Mouse (Mus musculus) CH12.LX (cell line): ENCODE measurements around the gene Xntrpc. TPM values are rescaled to one million over a fixed set of nuclear protein-coding genes. Genes with fewer than 3 reads are reported as not detected.

Experiments used
- DNase-seq: peaks from one replicate; pipeline ENCODE4 v3.0.0-alpha.2; 2013; ENCODE audit errors: extremely low read depth
- H3K27ac ChIP-seq: 2 replicates; pipeline ENCODE4 v1.5.1; 2012; ENCODE audit warnings: low read depth, mild to moderate bottlenecking, control low read depth, moderate library complexity; ENCODE audit not compliant: insufficient read depth
- H3K27me3 ChIP-seq: replicated peaks from 2 replicates; pipeline ENCODE3; 2012; ENCODE audit warnings: inconsistent platforms
- H3K36me3 ChIP-seq, 2 experiments: replicated peaks in 1 of 2; 2 replicates each; pipeline versions ENCODE3 to v1.6.1; 2012; ENCODE audit warnings: inconsistent platforms in 1 of 2, low read length in 1 of 2, mild to moderate bottlenecking in 1 of 2, mixed read lengths in 1 of 2, moderate library complexity in 1 of 2; ENCODE audit not compliant: control insufficient read depth in 1 of 2, insufficient read depth in 1 of 2
- H3K4me1 ChIP-seq, 2 experiments: 2 replicates each; pipeline ENCODE4 v1.6.1; 2012; ENCODE audit warnings: inconsistent platforms in 1 of 2, moderate library complexity in 1 of 2; ENCODE audit not compliant: insufficient read depth in 2 of 2, control insufficient read depth in 1 of 2
- H3K4me2 ChIP-seq: 2 replicates; pipeline ENCODE4 v1.6.1; 2012; ENCODE audit warnings: low read depth, mild to moderate bottlenecking, control low read depth; ENCODE audit not compliant: poor library complexity, insufficient read depth, severe bottlenecking
- H3K4me3 ChIP-seq, 3 experiments: fragments of 150-350 bp in 1 of 3; sonication (generic) in 1 of 3; replicated peaks in 1 of 3; 2 replicates each; pipeline versions ENCODE3 to v1.5.1; 2011 to 2012; ENCODE audit warnings: low read depth in 2 of 3, low read length in 2 of 3, mild to moderate bottlenecking in 2 of 3, moderate library complexity in 2 of 3, control low read depth in 1 of 3, improper control_type of control experiment in 1 of 3, inconsistent platforms in 1 of 3, mixed read lengths in 1 of 3; ENCODE audit not compliant: poor library complexity in 1 of 3
- H3K79me2 ChIP-seq: replicated peaks from 2 replicates; pipeline ENCODE4 v1.6.1; 2012; ENCODE audit warnings: mild to moderate bottlenecking, moderate library complexity; ENCODE audit not compliant: control insufficient read depth, poor library complexity, insufficient read depth, severe bottlenecking; ENCODE audit errors: extremely low read depth
- H3K9ac ChIP-seq: 2 replicates; pipeline ENCODE4 v1.6.1; 2012; ENCODE audit warnings: low read depth, mild to moderate bottlenecking, control low read depth, moderate library complexity; ENCODE audit not compliant: insufficient read depth
- H3K9me3 ChIP-seq: replicated peaks from 2 replicates; pipeline ENCODE3; 2012; ENCODE audit warnings: low read length, inconsistent platforms, mixed read lengths
- BHLHE40 ChIP-seq: IDR thresholded peaks from 2 replicates; pipeline ENCODE4 v1.6.1; 2011; ENCODE audit warnings: mild to moderate bottlenecking, low read depth, low read length, improper control_type of control experiment
- CHD1 ChIP-seq: IDR thresholded peaks from 2 replicates; pipeline ENCODE4 v1.6.1; 2012; ENCODE audit warnings: low read depth, low read length, improper control_type of control experiment, inconsistent platforms
- CTCF ChIP-seq, 2 experiments: IDR thresholded peaks in 1 of 2; conservative IDR thresholded peaks in 1 of 2; 2 replicates each; pipeline ENCODE4 v1.5.1; 2011 to 2012; ENCODE audit warnings: low read depth in 2 of 2, low read length in 2 of 2, improper control_type of control experiment in 1 of 2, inconsistent platforms in 1 of 2, mild to moderate bottlenecking in 1 of 2, moderate library complexity in 1 of 2
- ELF1 ChIP-seq: IDR thresholded peaks from 2 replicates; pipeline ENCODE4 v1.6.1; 2014; ENCODE audit warnings: low read depth, mild to moderate bottlenecking, inconsistent platforms, low read length, improper control_type of control experiment
- EP300 ChIP-seq: IDR thresholded peaks from 2 replicates; pipeline ENCODE4 v1.6.1; 2011; ENCODE audit warnings: low read length, improper control_type of control experiment
- ETS1 ChIP-seq: conservative IDR thresholded peaks from 2 replicates; pipeline ENCODE4 v1.6.1; 2012; ENCODE audit warnings: low read depth, mild to moderate bottlenecking, inconsistent platforms, low read length, improper control_type of control experiment, moderate library complexity
- GABPA ChIP-seq: IDR thresholded peaks from 2 replicates; pipeline ENCODE4 v1.6.1; 2012; ENCODE audit warnings: low read depth, low read length, improper control_type of control experiment, inconsistent platforms; ENCODE audit not compliant: insufficient replicate concordance
- IRF4 ChIP-seq: IDR thresholded peaks from 2 replicates; pipeline ENCODE4 v1.6.1; 2014; ENCODE audit warnings: low read depth, mild to moderate bottlenecking, inconsistent platforms, low read length, improper control_type of control experiment
- JUN ChIP-seq: IDR thresholded peaks from 2 replicates; pipeline ENCODE4 v1.6.1; 2011; ENCODE audit warnings: low read depth, mild to moderate bottlenecking, low read length, improper control_type of control experiment, moderate library complexity; ENCODE audit not compliant: insufficient read depth
- MAFK ChIP-seq: IDR thresholded peaks from 2 replicates; pipeline ENCODE4 v1.6.1; 2011; ENCODE audit warnings: low read length, improper control_type of control experiment; ENCODE audit not compliant: insufficient replicate concordance
- MAX ChIP-seq: IDR thresholded peaks from 2 replicates; pipeline ENCODE4 v1.6.1; 2011; ENCODE audit warnings: low read length, improper control_type of control experiment
- MXI1 ChIP-seq: IDR thresholded peaks from 2 replicates; pipeline ENCODE4 v1.6.1; 2011; ENCODE audit warnings: mild to moderate bottlenecking, low read depth, low read length, improper control_type of control experiment
- NRF1 ChIP-seq: IDR thresholded peaks from 2 replicates; pipeline ENCODE4 v1.6.1; 2014; ENCODE audit warnings: low read depth, mild to moderate bottlenecking, inconsistent platforms, low read length, improper control_type of control experiment, moderate library complexity
- PAX5 ChIP-seq: IDR thresholded peaks from 2 replicates; pipeline ENCODE4 v1.6.1; 2012; ENCODE audit warnings: low read length, inconsistent platforms, mixed read lengths
- POLR2A ChIP-seq: IDR thresholded peaks from 2 replicates; pipeline ENCODE4 v1.6.1; 2011; ENCODE audit warnings: low read depth, mild to moderate bottlenecking, improper control_type of control experiment, low read length
- POLR2AphosphoS2 ChIP-seq: IDR thresholded peaks from 2 replicates; pipeline ENCODE4 v1.6.1; 2011; ENCODE audit warnings: low read depth, low read length, improper control_type of control experiment
- TBP ChIP-seq: conservative IDR thresholded peaks from 2 replicates; pipeline ENCODE4 v1.6.1; 2011; ENCODE audit warnings: low read depth, low read length, improper control_type of control experiment
- TCF12 ChIP-seq: IDR thresholded peaks from 2 replicates; pipeline ENCODE4 v1.6.1; 2014; ENCODE audit warnings: low read depth, mild to moderate bottlenecking, inconsistent platforms, low read length, improper control_type of control experiment
- UBTF ChIP-seq: IDR thresholded peaks from 2 replicates; pipeline ENCODE4 v1.6.1; 2012; ENCODE audit warnings: low read depth, mild to moderate bottlenecking, inconsistent platforms, low read length, improper control_type of control experiment, moderate library complexity
- USF1 ChIP-seq: IDR thresholded peaks from 2 replicates; pipeline ENCODE4 v1.6.1; 2014; ENCODE audit warnings: low read depth, mild to moderate bottlenecking, inconsistent platforms, low read length, improper control_type of control experiment
- USF2 ChIP-seq: conservative IDR thresholded peaks from 2 replicates; pipeline ENCODE4 v1.6.1; 2011; ENCODE audit warnings: low read depth, low read length, improper control_type of control experiment
- ZC3H11A ChIP-seq: IDR thresholded peaks from 2 replicates; pipeline ENCODE4 v1.6.1; 2012; ENCODE audit warnings: low read depth, mild to moderate bottlenecking, inconsistent platforms, low read length, improper control_type of control experiment
- ZKSCAN1 ChIP-seq: IDR thresholded peaks from 2 replicates; pipeline ENCODE4 v1.6.1; 2012; ENCODE audit warnings: low read depth, inconsistent platforms, low read length, improper control_type of control experiment, borderline replicate concordance
- ZMIZ1 ChIP-seq: IDR thresholded peaks from 2 replicates; pipeline ENCODE4 v1.6.1; 2012; ENCODE audit warnings: low read depth, mild to moderate bottlenecking, inconsistent platforms, low read length, improper control_type of control experiment
- ZNF384 ChIP-seq: IDR thresholded peaks from 2 replicates; pipeline ENCODE4 v1.6.1; 2012; ENCODE audit warnings: low read depth, low read length, improper control_type of control experiment, inconsistent platforms
- dilution Hi-C: fragments of 300-500 bp; cut with MboI; formaldehyde crosslinking; loops from 2 replicates; pipeline ENCODE4 v1.14.3; 2020; ENCODE audit warnings: low sequenced_read_pairs; ENCODE audit not compliant: extremely low pct_unique_long_range_greater_than_20kb, extremely low pct_ligation_motif_present
- in situ Hi-C: fragments of 300-500 bp; cut with MboI; formaldehyde crosslinking; loops from 3 replicates; pipeline ENCODE4 v1.14.3; 2019; ENCODE audit warnings: low sequenced_read_pairs, low pct_ligation_motif_present, low pct_unique_long_range_greater_than_20kb, mixed read lengths
- polyA plus RNA-seq: library from polyadenylated mRNA; unstranded; fragments of >175 nt; gene quantifications from 2 replicates; pipeline ENCODE4 v1.2.1, GENCODE M21; 2012; ENCODE audit warnings: low read depth; ENCODE audit not compliant: insufficient read length
- total RNA-seq, 2 experiments: library from RNA; depleted of rRNA; stranded (reverse); fragments of 300-350 nt in 1 of 2; fragments of >200 nt in 1 of 2; gene quantifications; 2 replicates each; pipeline ENCODE4 v1.2.3; 2012 to 2014

The Xntrpc gene
- total and polyA plus RNA-seq, 3 experiments: 0.64 to 1.9 (median 1.7) TPM

DNA sequence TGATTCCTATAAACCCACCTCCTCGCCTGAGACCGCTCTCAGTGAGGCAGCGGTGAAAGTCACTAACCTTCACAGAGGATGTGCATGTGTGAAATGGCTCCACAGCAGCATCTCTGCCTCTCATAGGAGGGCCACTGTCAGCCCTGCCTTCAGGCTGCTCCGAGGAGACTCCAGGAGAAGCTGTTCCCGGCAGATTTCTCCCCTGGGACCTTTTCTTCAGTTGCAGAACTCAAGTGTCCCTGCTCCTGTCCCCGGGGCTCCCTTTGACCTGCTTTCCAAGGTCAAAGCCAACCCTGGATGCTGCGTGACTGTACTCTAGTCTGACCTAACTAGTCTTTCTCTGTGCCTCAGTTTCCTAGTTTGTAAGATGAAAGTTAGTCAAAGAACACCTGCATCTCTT lies 43.7 kb downstream of the Xntrpc start, which contains the start of gene Art5:
Gene Art5, minus strand, starts transcription at position 319 of the 400 bp plus-strand sequence.
- no peaks in the 10 kb centered on the region for H3K27me3 ChIP-seq
- no peak within 1 kb of the TSS for H3K4me3 ChIP-seq
- no peaks in the 10 kb centered on the region for H3K79me2 ChIP-seq
- dilution Hi-C loops (no loop called here), in situ Hi-C loops (no loop called here)
- H3K9ac ChIP-seq: no peak within 1 kb of the TSS
- H3K4me1 ChIP-seq: peaks cover 2 to 5% of the 10 kb centered on the region in 2 experiments; a peak in 1 of 4 replicates
- no peak for TF ChIP-seq IRF4
- no peak for TF ChIP-seq CTCF (conservative IDR thresholded peaks at IDR 0.05 in 1 of 2, IDR thresholded peaks at IDR 0.05 in 1 of 2; ENCODE audit: low read depth in 2 of 2, low read length in 2 of 2)
- no peak for TF ChIP-seq JUN
- TF ChIP-seq ELF1: no peak
- no peak for TF ChIP-seq EP300
- TF ChIP-seq CHD1: no peak
- no peak for TF ChIP-seq MAFK
- TF ChIP-seq POLR2A: no peak
- no peak for TF ChIP-seq POLR2AphosphoS2
- no peak for TF ChIP-seq MAX
- TF ChIP-seq UBTF: no peak
- TF ChIP-seq PAX5: no peak
- TF ChIP-seq ZKSCAN1: no peak
- no peak for TF ChIP-seq TCF12
- TF ChIP-seq NRF1: no peak
- no peak for TF ChIP-seq ETS1
- no peak for TF ChIP-seq TBP
- TF ChIP-seq BHLHE40: no peak
- TF ChIP-seq GABPA: no peak
- H3K4me2 ChIP-seq: no peak within 1 kb of the TSS
- DNase-seq: no peak
- no peak within 1 kb of the TSS for H3K27ac ChIP-seq
- no peaks in the 10 kb centered on the region for H3K36me3 ChIP-seq
- H3K9me3 ChIP-seq: no peaks in the 10 kb centered on the region

DNA sequence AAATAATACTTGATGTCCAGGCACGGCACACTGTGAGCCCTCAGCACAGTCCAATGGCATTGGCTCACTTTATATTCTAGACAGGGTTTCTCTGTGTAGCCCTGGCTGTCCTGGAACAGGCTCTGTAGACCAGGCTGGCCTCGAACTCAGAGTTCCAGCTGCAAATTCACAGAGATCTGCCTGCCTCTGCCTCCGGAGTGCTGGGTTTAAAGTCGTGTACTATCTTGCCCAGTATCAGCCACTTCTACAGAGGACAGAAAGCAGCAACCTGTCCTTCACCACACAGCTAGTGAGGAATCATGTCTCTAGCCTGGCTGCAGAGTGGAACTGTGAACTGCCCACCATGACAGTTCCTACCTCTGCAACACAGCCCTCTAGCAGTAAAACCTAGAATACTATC lies 44.2 kb downstream of the Xntrpc start:
- TF ChIP-seq ETS1: no peak
- no peak for TF ChIP-seq UBTF
- TF ChIP-seq ZMIZ1: no peak
- no peak for TF ChIP-seq USF2
- no peak for TF ChIP-seq NRF1
- no peak for TF ChIP-seq USF1
- TF ChIP-seq ZNF384: no peak
- no peak for TF ChIP-seq MXI1
- no peak for TF ChIP-seq ZC3H11A
- no peak for TF ChIP-seq MAX
- no peak for TF ChIP-seq POLR2AphosphoS2
- no peak overlapping the region for H3K27ac ChIP-seq
- H3K36me3 ChIP-seq: no peaks in the 10 kb centered on the region
- H3K79me2 ChIP-seq: no peaks in the 10 kb centered on the region
- H3K4me3 ChIP-seq: no peak overlapping the region
- DNase-seq: no peak
- dilution Hi-C loops: no loop called here
- no peak overlapping the region for H3K9ac ChIP-seq
- H3K4me1 ChIP-seq: peaks cover 2 to 5% of the 10 kb centered on the region in 2 experiments; a peak in 1 of 4 replicates
- H3K9me3 ChIP-seq: no peaks in the 10 kb centered on the region
- in situ Hi-C loops: no loop called here
- no peak overlapping the region for H3K4me2 ChIP-seq
- no peaks in the 10 kb centered on the region for H3K27me3 ChIP-seq
